Mouse (Mus musculus) telencephalon, adult 2 months (tissue): ENCODE measurements around the gene Hopx.
A peak's percentile ranks its signal among the peaks of the same experiment; 100 is the strongest.

ENCODE experiments used
- DNase-seq: peaks from one replicate; pipeline ENCODE4 v3.0.0-alpha.2; 2011; ENCODE audit warnings: low read depth, low spot score

Gene Hopx

DNA sequence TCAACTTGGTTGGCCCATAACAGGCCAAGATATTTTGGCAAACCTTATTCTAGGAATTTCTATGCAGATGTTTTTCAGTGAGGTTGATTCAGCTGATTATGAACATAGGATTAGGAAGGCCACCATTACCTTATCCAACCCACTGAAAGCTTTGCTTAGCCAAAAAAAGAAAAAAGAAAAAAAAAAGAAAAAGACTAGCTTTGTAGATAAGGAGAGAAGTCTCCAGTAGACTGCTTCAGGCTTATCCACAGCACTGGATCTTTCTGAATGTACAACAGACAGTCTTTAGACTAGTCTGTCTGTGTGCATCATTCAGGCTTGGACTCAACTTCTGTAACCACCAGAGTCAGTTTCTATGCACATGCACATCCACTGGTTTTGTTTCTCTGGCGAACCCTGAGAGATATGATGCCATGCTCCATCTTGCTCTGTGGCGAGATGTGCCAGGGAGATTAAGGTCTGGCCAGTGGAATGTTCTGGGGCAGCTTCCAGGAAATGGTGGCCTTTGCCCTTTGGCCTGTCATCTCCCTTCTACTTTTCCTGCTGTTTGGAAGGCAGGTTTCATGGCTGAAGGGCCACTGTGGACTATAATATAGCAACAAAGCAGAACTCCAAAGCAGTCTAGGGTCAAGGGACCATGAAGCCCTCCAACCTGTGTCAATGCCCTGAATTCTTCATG, 17.7 kb upstream of the Hopx start:
- DNase-seq: no peak

DNA sequence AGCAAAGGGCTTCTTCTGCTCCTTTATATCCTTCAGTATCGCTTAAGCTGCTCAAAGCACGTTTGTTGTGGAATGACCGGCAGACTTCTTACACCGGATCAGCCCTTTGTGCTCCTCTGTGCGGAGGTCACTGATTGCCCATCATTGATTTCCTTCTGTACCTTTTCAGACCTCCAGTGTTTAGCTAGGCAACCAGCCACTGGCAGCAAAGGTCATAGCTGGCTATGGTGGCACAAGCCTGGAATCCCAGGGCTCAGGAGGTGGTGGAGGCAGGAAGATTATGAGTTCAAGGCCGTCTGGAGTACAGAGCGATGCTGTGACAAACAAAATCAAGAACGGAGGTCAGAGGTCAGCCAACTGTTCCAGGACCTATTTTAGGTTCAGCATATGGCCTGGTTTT, 17.0 kb upstream of the Hopx start:
- DNase-seq: no peak

DNA sequence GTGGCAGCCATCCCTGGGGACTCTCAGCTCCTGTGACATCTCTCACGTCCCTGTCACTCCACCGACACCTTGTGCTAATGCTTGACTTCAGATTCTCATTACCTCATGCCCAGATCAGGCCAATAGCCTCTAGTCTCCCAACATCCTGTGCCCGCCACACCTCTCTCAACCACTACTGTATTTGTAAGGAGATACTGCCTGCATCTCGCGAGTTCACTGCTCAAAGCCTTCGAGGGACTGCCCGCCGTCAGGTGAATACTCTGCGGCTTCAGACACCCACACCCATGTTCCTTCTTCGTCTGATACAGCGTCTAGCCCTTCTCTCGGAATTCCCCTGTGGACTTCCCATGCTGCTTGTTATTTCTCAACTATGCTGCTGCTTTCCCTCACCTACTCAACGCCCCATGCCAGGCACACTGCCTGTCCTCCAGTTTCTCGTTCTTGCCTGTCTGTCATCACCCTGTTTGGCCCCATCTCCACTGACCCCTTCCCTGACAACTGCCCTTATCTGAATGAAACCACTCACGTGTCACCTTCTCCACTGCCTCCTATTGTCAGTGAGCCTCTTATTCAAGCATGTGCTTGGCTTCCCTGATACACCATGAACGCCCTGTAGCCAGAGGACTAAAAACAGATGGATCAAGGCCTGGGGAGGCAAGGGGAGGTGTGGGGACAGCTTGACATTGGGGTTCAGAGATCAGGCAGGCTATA, 15.5 kb upstream of the Hopx start:
- DNase-seq: no peak

DNA sequence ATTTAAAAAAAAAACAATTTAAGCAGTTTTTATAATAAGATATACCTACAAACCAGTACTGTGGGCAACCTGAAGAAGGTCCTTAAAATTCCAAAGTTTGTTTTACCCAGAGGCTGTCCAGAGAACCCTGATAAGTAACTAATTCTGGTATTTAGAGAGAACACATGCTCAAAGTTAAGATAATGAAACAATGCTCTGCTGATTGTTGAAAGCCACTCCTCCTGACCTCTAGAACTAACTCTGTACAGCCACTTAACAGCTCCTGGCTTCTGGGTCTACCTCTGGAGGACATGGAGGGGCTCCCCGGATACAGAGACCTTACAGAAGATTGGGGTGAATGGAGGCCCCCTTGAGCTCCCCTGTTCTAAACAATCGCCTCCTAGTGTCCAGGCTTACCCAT, 15.0 kb upstream of the Hopx start:
- no peak for DNase-seq

DNA sequence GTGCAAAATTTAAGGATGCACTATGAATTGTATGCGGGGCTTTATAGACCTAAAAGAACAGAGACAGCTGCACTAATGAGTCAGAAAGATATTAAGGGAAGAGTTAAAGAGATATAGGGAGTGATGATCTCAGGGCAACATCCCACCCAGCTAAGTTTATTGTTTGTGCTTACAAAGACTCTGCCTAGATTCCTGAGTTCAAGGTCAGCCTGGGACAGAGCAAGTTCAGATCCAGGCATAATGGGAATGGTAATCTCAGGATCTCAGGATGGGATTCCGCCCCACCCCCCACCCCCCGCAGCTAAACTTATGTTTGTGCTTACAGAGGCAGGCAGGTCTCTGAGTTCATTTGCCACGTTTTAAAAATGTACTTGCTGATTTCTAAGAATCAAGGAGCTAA, 13.9 kb upstream of the Hopx start:
- DNase-seq: no peak

DNA sequence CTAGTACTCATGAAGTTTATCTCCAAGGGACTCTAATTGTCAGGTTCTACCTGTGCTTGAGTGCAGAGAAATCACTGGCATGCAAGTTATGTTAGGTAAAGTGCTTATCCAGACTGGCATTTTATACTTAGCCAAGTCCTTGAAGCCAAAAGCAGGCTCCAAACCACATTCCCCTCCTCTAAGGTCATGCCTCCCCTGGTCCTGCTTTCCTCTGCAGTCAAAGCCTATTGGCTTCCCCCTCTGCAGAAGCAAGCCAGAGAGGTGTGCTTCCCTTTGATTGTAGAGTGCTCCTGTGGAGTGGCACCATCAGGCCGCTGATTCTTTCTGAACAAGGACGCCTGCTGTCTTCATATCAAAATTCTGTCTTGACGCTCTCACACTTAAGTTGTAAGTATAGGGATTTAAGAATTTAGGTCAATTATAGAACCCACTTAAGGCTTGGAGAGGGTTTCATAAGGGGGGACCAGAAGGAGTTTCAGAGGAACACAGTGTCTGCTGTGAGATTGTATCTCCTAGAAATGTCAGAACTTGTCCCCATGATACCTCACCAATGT, 11.6 kb upstream of the Hopx start:
- no peak for DNase-seq

DNA sequence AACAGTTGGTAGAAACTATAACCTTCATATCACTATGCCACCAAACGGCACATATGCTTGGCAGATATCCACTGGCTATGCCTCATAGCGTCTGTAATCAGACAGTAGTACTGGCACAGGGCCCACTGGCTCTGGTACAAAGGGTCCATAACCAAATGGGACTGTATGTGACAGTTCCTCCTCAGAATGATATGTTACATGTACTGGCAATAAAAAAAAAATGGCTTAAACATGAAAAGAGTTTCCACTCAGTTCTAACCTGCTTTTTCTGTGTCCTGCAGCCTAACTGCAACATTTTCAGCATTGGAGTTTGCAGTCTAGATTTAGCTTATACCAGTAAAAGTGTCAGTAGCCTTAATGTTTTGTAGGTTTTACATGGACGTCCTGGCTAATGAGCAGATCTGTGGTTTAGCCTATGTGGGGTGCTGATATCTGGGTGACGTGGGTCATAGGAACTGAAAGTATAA, 9.9 kb upstream of the Hopx start:
- no peak for DNase-seq

DNA sequence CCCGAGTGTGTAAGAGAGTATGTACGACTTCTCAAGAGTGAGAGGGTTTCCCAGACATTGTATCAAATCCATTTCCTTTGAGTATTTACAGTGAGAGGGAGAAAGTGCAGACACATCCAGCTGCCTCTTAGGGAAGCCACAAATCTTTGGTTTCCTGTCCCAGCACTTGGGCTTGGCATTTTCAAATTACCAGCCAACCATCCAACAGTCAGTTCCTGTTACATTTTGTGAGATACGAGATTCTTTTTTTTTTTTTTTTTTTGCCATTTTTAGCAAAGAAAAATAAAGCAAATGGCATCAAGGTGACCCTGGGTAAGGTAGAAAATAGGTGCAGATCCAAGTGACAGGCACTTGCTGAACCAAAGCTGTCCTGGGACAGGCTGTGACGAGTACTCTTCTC, 9.2 kb upstream of the Hopx start:
- no peak for DNase-seq

DNA sequence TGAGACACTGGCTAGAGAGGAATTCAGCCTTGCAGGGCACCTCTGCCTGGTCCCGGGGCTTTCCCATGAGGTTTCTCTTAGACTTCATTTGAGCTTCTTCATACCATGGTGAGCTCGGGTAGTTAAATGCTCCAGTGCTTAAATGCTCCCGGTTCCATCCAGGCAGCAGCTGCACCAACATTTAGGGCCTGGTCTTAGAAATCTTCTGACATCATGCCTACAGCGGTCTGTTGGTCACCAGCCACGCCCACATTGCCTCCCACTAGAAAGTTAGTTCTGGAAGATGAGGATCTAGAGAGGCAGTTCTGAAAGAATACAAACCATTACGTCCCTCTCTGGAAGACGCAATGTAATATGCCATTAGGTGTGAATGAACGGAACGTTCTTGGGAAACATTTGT, 8.7 kb upstream of the Hopx start:
- DNase-seq: no peak

DNA sequence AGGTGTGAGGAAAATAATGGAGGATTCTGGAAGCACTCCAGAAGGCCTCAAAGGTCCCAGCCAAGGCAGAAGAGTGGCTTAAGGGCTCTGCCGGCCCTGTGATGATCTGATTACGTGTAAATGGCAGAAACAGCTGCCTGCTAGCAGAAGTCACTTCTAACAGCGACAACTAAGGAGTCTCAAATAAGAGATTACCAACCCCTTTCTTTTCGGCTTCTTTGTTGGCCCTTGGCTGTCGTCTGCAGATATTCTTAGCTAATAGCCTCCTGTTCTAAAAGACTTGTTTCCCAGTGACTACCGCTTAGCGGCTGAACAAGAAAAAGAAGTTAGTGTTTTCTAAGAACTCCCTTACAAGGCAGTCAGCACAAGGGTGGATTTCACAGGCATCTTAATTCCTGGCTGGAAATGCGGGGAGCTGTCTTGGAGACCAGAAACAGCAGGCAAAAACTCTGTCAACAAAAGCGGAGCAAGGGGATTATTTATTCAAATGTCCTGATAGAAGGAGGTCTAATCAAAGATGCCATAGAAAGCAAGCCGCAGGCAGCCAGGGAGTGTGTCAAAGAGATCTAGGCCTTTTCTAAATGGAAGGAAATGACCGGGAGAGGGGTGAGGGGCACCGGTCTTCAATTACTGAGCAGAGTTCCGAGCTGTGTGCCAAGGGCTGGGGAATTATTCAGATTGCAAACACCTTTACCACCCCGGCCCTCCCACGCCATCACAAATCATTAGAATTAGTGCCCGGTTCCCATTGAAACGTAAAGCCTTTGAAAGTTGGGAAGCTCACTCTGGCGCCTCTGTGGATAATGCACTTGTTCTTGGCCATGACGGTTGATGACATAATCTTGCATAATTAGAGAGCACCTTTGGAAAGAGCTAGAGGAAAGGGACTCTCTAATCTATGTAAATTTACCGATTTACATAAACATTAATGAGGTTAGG, 7.6 kb upstream of the Hopx start:
- peak; percentile 6 for DNase-seq

DNA sequence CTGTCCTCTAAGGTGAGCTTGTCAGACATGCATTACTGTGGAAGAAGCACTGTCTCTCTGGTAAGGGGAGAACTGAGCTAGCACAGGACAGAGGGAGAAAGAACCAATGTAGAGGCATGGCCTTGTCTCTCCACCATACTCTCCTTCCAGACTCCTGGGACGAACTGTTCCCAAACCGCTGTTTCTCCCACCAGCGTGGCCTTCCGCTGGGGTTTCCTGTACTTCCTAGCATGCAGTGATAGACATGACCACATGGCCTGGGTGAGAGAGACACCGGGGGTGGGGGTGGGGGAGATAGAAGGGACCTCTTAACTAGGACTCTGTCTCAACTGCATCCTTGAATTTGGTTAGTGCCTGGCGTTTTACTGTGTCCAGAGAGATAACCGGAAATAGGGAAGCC, 5.8 kb upstream of the Hopx start:
- DNase-seq: no peak

DNA sequence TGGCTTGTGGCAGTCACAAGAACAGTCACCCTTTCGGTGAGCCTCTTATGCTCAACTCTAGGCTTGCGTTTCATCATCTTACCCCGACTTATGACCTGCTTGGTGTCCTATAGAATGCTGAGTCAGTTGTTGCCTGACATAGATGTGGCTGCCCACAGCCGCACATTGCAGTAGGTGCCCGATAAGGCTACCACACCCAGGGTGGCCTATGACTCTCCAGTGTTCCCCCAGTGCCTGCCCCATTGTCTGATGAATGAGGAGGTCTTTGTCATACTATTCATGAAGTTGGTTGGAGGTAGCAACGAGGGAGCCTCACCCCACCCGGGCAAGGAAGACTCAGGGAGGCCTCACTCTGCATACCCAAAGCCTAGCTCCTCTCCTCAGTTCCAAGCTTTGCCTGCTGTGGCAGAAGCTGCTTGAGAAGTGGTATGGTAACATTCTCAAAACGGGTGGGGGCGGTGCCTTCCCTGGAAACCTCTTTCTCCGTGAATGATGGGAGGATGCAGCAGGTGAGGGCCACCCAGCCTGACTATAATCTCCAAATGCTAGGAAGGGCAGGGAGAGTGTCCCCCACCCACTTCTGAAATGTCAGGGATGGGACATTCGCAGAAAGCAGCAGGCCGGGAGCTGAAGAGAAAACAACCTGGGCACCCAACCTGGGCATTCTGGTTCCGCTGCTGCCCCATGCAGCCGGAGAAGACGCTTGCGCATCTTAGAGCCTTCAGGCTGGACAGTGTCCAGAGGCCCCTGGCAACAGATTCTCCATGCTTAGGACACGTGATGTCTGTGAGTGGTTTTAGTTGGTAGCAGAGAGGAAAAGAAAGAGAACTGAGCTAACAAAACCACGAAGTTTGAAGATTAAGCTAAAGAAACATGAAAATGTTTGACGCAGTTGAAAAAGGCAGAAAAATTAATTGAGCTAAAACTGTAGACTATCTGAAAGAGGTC, 4.8 kb upstream of the Hopx start:
- no peak for DNase-seq

DNA sequence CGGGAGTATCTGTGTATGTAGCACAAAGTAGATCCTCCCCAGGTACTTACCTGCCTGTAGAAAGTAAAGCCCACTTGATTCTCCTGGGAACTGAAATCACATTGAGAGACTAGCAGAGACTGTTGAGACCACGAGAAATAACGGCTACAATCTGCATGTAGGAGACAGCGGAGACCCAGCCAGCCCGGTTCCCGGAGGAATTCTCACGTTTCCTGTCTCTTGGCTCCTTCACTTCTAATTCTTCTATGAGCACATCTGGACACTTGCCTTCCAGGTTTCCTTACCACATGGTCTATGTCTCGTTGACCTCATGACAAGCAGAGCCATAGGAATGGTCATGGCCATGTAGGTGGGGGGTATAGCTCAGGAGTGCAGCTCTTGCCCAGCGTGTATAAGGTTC, 811 bp upstream of the Hopx start:
- DNase-seq: no peak

DNA sequence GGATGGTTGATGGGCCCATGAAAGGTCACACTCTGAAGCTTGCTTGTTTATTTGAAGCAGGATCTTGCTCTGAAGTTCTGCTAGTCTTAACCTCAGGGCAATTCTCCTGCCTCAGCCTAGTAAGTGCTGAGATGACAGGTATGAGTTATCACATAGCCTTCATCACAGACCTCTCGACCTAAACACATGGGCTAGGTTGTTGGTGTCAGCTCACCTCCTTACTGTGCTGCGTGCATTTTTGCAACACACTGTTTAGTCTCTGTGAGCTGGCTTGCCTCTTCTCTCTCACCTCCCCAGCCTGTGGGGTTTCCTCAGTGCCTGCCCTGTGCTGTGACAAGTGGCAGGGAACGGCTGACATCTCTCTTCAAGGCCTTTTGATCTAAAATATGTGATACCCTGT, 1.1 kb downstream of the Hopx start:
- DNase-seq: no peak

DNA sequence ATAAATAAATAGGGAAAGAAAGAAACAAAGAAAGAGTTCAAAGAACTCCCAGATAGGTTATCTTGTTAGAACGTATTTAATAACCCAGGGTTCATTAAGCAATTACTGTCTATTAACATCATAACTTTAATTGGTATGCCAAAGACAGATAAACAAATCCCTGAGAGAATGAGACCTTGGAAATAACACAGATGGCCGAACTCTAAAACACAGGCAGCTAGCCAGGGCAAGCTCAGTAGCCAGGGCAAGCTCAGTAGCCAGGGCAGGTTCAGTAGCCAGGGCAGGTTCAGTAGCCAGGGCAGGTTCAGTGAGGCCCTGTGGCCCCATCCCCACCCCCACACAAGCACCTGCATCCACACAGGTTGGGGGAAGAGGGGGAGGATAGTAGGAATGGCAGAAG, 2.9 kb downstream of the Hopx start:
- DNase-seq: no peak

DNA sequence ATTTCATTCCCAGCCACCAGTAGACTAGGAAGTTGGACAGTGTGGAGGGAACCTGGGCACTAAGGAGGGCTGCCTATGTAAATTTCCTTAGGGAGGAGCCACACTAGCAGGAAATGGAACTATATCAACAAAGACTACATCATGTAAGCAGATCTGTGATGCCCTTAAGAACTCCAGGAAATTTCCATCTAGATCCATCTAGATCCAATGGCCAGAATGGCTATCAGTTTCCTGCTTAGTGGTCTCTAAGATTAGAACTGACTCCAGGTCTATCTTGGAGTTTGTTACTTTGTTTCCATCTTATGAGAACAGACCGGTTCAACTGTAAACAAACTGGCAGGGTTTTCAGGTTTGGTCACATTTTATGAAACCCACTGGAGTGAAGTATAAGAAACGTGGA, 5.1 kb downstream of the Hopx start:
- no peak for DNase-seq

DNA sequence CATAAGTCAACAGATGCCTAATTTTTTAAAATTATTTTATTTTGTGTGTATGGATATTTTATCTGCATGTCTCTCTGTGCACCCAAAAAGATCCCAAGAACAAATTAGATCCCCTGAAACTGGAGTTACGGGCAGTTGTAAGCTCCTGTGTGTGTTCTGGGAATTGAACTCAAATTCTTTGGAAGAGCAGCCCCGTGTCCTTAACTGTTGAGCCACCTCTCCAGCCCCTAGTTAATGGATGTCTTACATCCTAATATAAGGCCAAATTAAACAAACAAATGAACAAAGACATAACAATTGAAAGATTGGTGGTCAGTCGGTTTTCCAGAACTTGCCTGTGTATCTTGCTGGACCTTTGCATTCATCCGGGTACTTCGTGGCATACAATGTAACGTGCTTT, 6.1 kb downstream of the Hopx start:
- no peak for DNase-seq

DNA sequence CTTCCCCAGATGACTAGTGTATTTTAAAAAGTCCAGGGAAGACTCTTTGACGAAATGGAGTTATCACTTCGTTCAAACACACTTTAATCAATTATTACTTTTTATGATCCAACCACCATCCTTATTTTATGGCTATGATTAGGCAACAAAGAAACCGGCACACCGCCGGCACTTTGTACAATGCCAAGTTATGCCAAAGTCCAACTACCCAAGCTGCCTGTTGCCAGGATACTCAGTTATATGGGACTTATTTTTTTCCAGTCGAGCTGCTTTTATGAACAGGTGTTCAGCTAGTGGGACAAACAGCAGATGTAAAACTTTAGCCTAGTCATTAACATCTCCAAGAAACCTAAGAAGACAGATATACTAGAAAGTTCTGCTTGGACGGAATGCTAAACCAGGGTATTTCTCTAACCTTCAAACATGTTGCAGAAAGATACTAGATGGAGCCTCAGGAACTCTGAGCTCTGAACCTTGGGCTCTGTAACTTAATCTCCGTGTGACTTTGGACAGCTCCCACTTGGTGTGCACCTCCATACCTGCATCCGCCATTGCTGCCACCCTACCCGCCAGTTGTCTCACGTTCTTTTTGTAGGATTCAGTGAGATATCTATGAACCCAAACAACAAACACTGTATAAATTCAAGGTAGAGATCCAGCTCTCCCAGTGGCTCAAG, 7.6 kb downstream of the Hopx start:
- no peak for DNase-seq

DNA sequence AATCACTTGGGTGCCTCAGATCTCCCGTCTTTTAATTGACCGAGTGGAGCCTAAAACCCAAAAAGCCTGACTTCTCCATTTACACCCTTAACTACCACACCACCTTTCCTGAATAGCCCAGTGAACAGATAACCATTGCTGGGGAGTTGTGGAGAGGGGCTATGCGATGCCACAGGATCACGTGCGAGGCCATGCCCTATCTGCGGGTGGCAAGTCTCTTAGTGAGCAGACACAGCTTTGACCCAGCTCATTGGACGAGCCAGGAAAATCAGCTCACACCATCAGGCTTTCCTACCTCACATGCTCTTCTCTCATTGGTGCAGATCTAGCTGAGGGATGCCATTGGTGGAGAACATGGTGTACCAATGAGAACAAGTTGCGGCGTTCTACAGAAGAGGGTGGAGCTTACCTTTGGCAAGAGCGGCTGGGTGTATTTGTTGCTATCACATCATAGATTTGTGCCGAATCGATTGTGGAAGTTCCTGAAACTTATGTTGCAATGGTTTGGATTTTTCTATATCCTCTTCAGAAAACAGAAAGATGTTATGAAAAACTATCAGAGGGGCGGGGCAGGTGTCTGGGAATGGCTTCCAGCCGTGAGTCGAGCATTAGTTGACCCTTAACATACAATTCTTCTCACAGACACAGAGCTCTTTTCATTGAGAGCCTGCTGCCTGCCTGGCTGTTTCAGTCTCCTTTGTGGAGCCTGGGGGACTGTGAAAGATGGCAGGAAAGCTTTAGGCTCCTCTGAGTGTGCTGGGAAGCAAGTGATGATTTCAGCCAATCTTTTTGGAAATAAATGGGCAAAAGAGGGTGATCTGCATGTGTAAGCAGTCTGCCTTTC, 12.2 kb downstream of the Hopx start:
- no peak for DNase-seq

DNA sequence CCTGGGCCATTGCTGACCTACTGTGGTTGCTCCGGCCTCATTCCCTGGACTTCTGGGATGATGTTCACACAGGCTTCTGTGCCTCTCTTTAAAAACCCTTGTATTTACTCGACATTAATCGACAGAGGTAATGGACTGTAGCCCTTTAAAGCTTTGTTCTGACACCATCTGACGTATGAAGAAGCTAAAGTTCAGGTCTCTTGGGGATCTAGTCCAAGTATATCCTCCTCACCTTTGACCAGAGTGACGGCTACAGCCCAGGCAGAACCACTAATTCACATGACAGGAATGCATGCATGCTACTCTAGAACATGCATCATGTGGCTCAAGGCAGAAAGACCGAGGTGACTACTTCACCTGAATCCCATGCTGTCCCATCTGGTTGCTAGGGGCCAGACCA, 14.2 kb downstream of the Hopx start:
- no peak for DNase-seq
